Mouse (Mus musculus) erythroblast, embryonic 14.5 days (primary cell): ENCODE measurements around the gene Kcnmb4.

Experiments used
- GATA1 ChIP-seq: IDR thresholded peaks from 2 replicates; pipeline ENCODE4 v1.6.1; 2012; ENCODE audit warnings: low read length, inconsistent platforms, mixed read lengths
- TAL1 ChIP-seq: IDR thresholded peaks from 3 replicates; pipeline ENCODE4 v1.6.1; 2012; ENCODE audit warnings: low read length, inconsistent platforms, mixed read lengths

- no peak for TF ChIP-seq GATA1
- no peak for TF ChIP-seq TAL1
Measured at GRCm38 (mm10) chr10:116394585-116394984, 79.1 kb downstream of the Kcnmb4 start.
